Mouse (Mus musculus) retina, embryonic 14.5 days (tissue): Measurements from ENCODE around the gene Acsm5.
"Not testable (repeated sequence)": the region's sequence is repeated elsewhere in the genome, so short reads cannot be mapped to it uniquely, and the experiment has no call there.

Source experiments
- DNase-seq: peaks from one replicate; pipeline ENCODE4 v3.0.0-alpha.2; 2015; ENCODE audit warnings: low spot score

Acsm5 gene

GRCm38 (mm10) chr7:119545572-119545971 lies 26.3 kb downstream of the Acsm5 start:
- no peak for DNase-seq

GRCm38 (mm10) chr7:119550471-119551222 lies 31.4 kb downstream of the Acsm5 start:
- DNase-seq: no peak

- DNase-seq: no peak
Observed at GRCm38 (mm10) chr7:119554040-119554439, 34.8 kb downstream of the Acsm5 start, which contains the start of gene Acsm2. Gene Acsm2, plus strand, starts transcription at chr7:119554340.

- DNase-seq: no peak
Observed at GRCm38 (mm10) chr7:119559789-119560451, 40.7 kb downstream of the Acsm5 start.

- no peak for DNase-seq
Observed at GRCm38 (mm10) chr7:119560452-119560835, 41.2 kb downstream of the Acsm5 start.

GRCm38 (mm10) chr7:119561441-119561840 lies 42.2 kb downstream of the Acsm5 start:
- no peak for DNase-seq

GRCm38 (mm10) chr7:119562476-119562875 lies 43.2 kb downstream of the Acsm5 start:
- not testable (repeated sequence) for DNase-seq

GRCm38 (mm10) chr7:119594530-119595107 lies 75.4 kb downstream of the Acsm5 start:
- no peak for DNase-seq
